Mouse (Mus musculus): ENCODE results near the gene Rasal2. TPM values are rescaled to one million over a fixed set of nuclear protein-coding genes. Genes with fewer than 3 reads are reported as not detected.

Gene Rasal2
- polyA plus RNA-seq, 2 experiments: 0.58 to 1.1 TPM

- peaks cover 0 to 6% of the 10 kb centered on the region in 2 experiments; a peak in 2 of 4 replicates for H3K4me1 ChIP-seq (replicated peaks; ENCODE audit: control insufficient read depth in 2 of 2, insufficient read depth in 2 of 2, low read length in 1 of 2)
- H3K27me3 ChIP-seq (ENCODE audit: control insufficient read depth, insufficient read depth, low read length): no peaks in the 10 kb centered on the region
- H3K36me3 ChIP-seq (replicated peaks; ENCODE audit: control insufficient read depth, insufficient read depth, low read depth): no peaks in the 10 kb centered on the region
- TF ChIP-seq CTCF (IDR thresholded peaks at IDR 0.05; ENCODE audit: low read depth) (no peak), EP300 (IDR thresholded peaks at IDR 0.05; ENCODE audit: low read depth) (no peak)
- no peak overlapping the region for H3K9ac ChIP-seq (replicated peaks)
- H3K4me2 ChIP-seq (ENCODE audit: low read depth): no peak overlapping the region
- ATAC-seq (ENCODE audit: insufficient read depth) (no peak), DNase-seq (ENCODE audit: low read depth in 3 of 3, low spot score in 3 of 3) (no peak)
- no peak overlapping the region for H3K27ac ChIP-seq
- no peak overlapping the region for H3K4me3 ChIP-seq (ENCODE audit: insufficient read depth in 1 of 2, low read depth in 2 of 2, low read length in 2 of 2)
- 31% methylated on average over 14 of the region's 14 CpGs for WGBS (ENCODE audit: insufficient replicate concordance)
- H3K9me3 ChIP-seq (ENCODE audit: control insufficient read depth, low read length): no peaks in the 10 kb centered on the region
Observed at GRCm38 (mm10) chr1:157439973-157440641, 27.7 kb upstream of the Rasal2 start.

- DNase-seq (ENCODE audit: low read depth in 3 of 3, low spot score in 3 of 3) (no peak), ATAC-seq (ENCODE audit: insufficient read depth) (no peak)
- H3K4me1 ChIP-seq (replicated peaks; ENCODE audit: control insufficient read depth in 2 of 2, insufficient read depth in 2 of 2, low read length in 1 of 2): peaks cover 0 to 4% of the 10 kb centered on the region in 2 experiments; a peak in 2 of 4 replicates
- H3K4me3 ChIP-seq (ENCODE audit: insufficient read depth in 1 of 2, low read depth in 2 of 2, low read length in 2 of 2): no peak overlapping the region
- H3K27me3 ChIP-seq (ENCODE audit: control insufficient read depth, insufficient read depth, low read length): no peaks in the 10 kb centered on the region
- no peak overlapping the region for H3K4me2 ChIP-seq (ENCODE audit: low read depth)
- no peaks in the 10 kb centered on the region for H3K9me3 ChIP-seq (ENCODE audit: control insufficient read depth, low read length)
- no peak overlapping the region for H3K27ac ChIP-seq
- H3K36me3 ChIP-seq (replicated peaks; ENCODE audit: control insufficient read depth, insufficient read depth, low read depth): no peaks in the 10 kb centered on the region
- TF ChIP-seq EP300 (IDR thresholded peaks at IDR 0.05; ENCODE audit: low read depth) (no peak), CTCF (IDR thresholded peaks at IDR 0.05; ENCODE audit: low read depth) (no peak)
- H3K9ac ChIP-seq (replicated peaks): no peak overlapping the region
- WGBS (ENCODE audit: insufficient replicate concordance): 61% methylated on average over 4 of the region's 4 CpGs
Observed at GRCm38 (mm10) chr1:157439101-157439500, 26.7 kb upstream of the Rasal2 start.

DNA sequence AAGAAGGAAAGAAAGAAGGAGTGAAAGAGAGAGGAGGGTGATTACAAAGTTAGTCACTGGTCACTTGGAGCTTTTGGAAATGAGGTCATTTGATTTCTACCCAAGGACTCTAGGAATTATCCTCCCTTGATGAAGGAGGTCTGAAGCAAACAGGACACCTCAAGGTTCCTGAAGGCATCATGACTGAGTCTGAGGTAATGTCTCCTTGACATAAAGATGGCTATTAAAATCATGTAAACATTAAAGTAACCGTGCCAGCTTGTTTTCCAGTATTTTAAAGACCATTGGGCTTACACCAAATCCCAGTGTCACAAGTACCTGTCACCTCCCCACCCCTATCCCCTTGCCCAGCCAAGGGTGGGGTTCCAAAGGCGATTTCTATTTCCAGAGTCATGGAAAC, 25.9 kb upstream of the Rasal2 start:
- H3K27ac ChIP-seq: no peak overlapping the region
- H3K4me2 ChIP-seq (ENCODE audit: low read depth): no peak overlapping the region
- WGBS (ENCODE audit: insufficient replicate concordance): 69% methylated on average over 2 of the region's 2 CpGs
- H3K27me3 ChIP-seq (ENCODE audit: control insufficient read depth, insufficient read depth, low read length): no peaks in the 10 kb centered on the region
- no peak overlapping the region for H3K4me3 ChIP-seq (ENCODE audit: insufficient read depth in 1 of 2, low read depth in 2 of 2, low read length in 2 of 2)
- H3K4me1 ChIP-seq (replicated peaks; ENCODE audit: control insufficient read depth in 2 of 2, insufficient read depth in 2 of 2, low read length in 1 of 2): 0 out of 4 replicates have a peak, but pooled peaks cover 0 to 2% of the 10 kb centered on the region in 2 experiments
- TF ChIP-seq CTCF (IDR thresholded peaks at IDR 0.05; ENCODE audit: low read depth): no peak
- no peak for TF ChIP-seq EP300 (IDR thresholded peaks at IDR 0.05; ENCODE audit: low read depth)
- no peak for DNase-seq (ENCODE audit: low read depth in 3 of 3, low spot score in 3 of 3)
- no peak overlapping the region for H3K9ac ChIP-seq (replicated peaks)
- ATAC-seq (ENCODE audit: insufficient read depth): no peak
- H3K36me3 ChIP-seq (replicated peaks; ENCODE audit: control insufficient read depth, insufficient read depth, low read depth): no peaks in the 10 kb centered on the region
- no peaks in the 10 kb centered on the region for H3K9me3 ChIP-seq (ENCODE audit: control insufficient read depth, low read length)

- no peak overlapping the region for H3K4me3 ChIP-seq (ENCODE audit: insufficient read depth in 1 of 2, low read depth in 2 of 2, low read length in 2 of 2)
- no peaks in the 10 kb centered on the region for H3K27me3 ChIP-seq (ENCODE audit: control insufficient read depth, insufficient read depth, low read length)
- no peak for TF ChIP-seq CTCF (IDR thresholded peaks at IDR 0.05; ENCODE audit: low read depth)
- TF ChIP-seq EP300 (IDR thresholded peaks at IDR 0.05; ENCODE audit: low read depth): no peak
- no peak overlapping the region for H3K4me2 ChIP-seq (ENCODE audit: low read depth)
- H3K27ac ChIP-seq: no peak overlapping the region
- no peak overlapping the region for H3K9ac ChIP-seq (replicated peaks)
- H3K36me3 ChIP-seq (replicated peaks; ENCODE audit: control insufficient read depth, insufficient read depth, low read depth): no peaks in the 10 kb centered on the region
- H3K9me3 ChIP-seq (ENCODE audit: control insufficient read depth, low read length): no peaks in the 10 kb centered on the region
- 37% methylated on average over 6 of the region's 6 CpGs for whole genome bisulfite sequencing (ENCODE audit: insufficient replicate concordance)
- H3K4me1 ChIP-seq (replicated peaks; ENCODE audit: control insufficient read depth in 2 of 2, insufficient read depth in 2 of 2, low read length in 1 of 2): no peaks in the 10 kb centered on the region
- no peak for DNase-seq (ENCODE audit: low read depth in 3 of 3, low spot score in 3 of 3)
- no peak for ATAC-seq (ENCODE audit: insufficient read depth)
Observed at GRCm38 (mm10) chr1:157435926-157436325, 23.5 kb upstream of the Rasal2 start.

GRCm38 (mm10) chr1:157434404-157434803, 22.0 kb upstream of the Rasal2 start:
- no peak overlapping the region for H3K4me3 ChIP-seq (ENCODE audit: insufficient read depth in 1 of 2, low read depth in 2 of 2, low read length in 2 of 2)
- no peaks in the 10 kb centered on the region for H3K9me3 ChIP-seq (ENCODE audit: control insufficient read depth, low read length)
- H3K27me3 ChIP-seq (ENCODE audit: control insufficient read depth, insufficient read depth, low read length): no peaks in the 10 kb centered on the region
- H3K36me3 ChIP-seq (replicated peaks; ENCODE audit: control insufficient read depth, insufficient read depth, low read depth): no peaks in the 10 kb centered on the region
- WGBS (ENCODE audit: insufficient replicate concordance): 53% methylated on average over 4 of the region's 4 CpGs
- ATAC-seq (ENCODE audit: insufficient read depth): no peak
- H3K4me2 ChIP-seq (ENCODE audit: low read depth): no peak overlapping the region
- DNase-seq (ENCODE audit: low read depth in 3 of 3, low spot score in 3 of 3): no peak
- H3K27ac ChIP-seq: no peak overlapping the region
- no peaks in the 10 kb centered on the region for H3K4me1 ChIP-seq (replicated peaks; ENCODE audit: control insufficient read depth in 2 of 2, insufficient read depth in 2 of 2, low read length in 1 of 2)
- H3K9ac ChIP-seq (replicated peaks): no peak overlapping the region
- TF ChIP-seq EP300 (IDR thresholded peaks at IDR 0.05; ENCODE audit: low read depth) (no peak), CTCF (IDR thresholded peaks at IDR 0.05; ENCODE audit: low read depth) (no peak)
